Mouse (Mus musculus): ENCODE results near the gene Iqsec1. TPM values are rescaled to one million over a fixed set of nuclear protein-coding genes. Genes with fewer than 3 reads are reported as not detected.

Gene Iqsec1
- 41.7 and 52.6 TPM in 2 replicates for polyA plus RNA-seq (2011; ENCODE audit: insufficient read depth, insufficient read length, low read depth, missing spikeins)

DNA sequence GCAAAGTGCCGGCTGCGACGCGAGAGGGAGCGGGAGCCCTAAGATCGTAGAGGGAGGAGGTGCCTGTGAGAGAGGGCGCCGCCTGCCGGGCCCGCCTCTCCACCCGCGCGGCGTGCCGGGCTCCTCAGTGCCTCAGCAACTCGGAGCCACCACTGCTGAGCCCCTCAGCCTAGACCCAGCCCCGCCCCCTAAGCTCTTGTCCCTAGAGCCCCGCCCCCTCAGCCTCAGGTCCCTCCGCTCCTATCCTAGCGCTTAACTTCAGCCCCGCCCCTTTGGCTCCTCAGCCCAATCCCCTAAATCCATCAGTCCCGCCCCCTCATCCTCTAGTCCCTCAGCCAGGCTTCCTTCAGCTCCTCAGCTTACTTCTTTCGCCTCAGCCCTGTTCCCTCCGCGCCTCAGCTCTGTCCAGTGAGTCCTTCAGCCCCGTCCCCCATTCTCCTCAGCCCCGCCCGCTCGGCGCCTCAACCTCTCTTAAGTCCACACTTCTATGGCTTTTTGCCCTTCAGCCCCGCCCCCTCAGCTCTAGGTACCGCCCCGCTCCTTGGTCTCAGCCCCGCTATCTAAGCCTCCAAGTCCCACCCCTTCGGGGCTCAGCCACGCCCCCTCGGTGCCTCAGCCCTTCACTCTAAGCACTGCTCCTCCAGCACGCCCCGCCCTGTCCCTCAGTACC, at the start of gene Iqsec1:
Gene Iqsec1, minus strand, starts transcription at position 38 of the 670 bp plus-strand sequence.
- Histone ChIP-seq H3K9me3 (replicated peaks; ENCODE audit: control insufficient read depth, insufficient read depth, low read length, poor library complexity, severe bottlenecking) (peaks cover 5% of the 10 kb centered on the region; the same call in 1 of the 2 replicates), H3K4me3 (ENCODE audit: low read depth, low read length) (peak within 1 kb of the TSS; percentile 83), H3K4me1 (ENCODE audit: control insufficient read depth, insufficient read depth, low read length) (peaks cover 2% of the 10 kb centered on the region), H3K27me3 (ENCODE audit: control insufficient read depth, insufficient read depth, low read length, poor library complexity, severe bottlenecking) (no peaks in the 10 kb centered on the region), H3K36me3 (ENCODE audit: control insufficient read depth, insufficient read depth, low read length, poor library complexity, severe bottlenecking) (no peaks in the 10 kb centered on the region), H3K27ac (ENCODE audit: insufficient read depth, low read length) (no peak within 1 kb of the TSS), H3K9ac (ENCODE audit: low read depth, poor library complexity, severe bottlenecking) (peak within 1 kb of the TSS; percentile 87)
- TF ChIP-seq CTCF (IDR thresholded peaks at IDR 0.05; ENCODE audit: low read depth, low read length) (peak; percentile 32), EP300 (IDR thresholded peaks at IDR 0.05; ENCODE audit: insufficient read depth, low read depth, low read length) (no peak), POLR2A (IDR thresholded peaks at IDR 0.05; ENCODE audit: insufficient read depth, low read length) (peak; percentile 12)

DNA sequence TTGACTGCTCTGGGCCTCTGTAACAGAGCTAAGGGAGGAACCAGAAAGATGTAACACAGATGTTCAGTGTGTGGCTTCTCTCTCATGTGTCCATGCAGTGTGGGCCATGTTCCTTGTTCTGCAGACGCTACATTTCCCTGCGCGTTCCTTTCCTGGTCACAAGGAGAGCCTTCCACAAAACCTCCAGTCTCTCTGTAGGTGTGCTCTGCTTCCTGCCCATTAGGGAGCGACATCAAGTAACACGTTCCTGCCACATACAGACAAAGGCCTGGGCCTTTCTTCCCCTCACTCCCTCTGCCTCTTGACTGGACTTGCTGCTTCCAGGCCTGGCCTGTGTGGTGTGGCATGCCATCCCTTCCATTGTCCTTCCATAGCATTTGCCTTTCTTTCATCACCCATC, 39.8 kb upstream of the Iqsec1 start:
- no peak for TF ChIP-seq POLR2A (IDR thresholded peaks at IDR 0.05; ENCODE audit: insufficient read depth, low read length)
- TF ChIP-seq EP300 (IDR thresholded peaks at IDR 0.05; ENCODE audit: insufficient read depth, low read depth, low read length) = no peak
- TF ChIP-seq CTCF (IDR thresholded peaks at IDR 0.05; ENCODE audit: low read depth, low read length) = no peak
- no peaks in the 10 kb centered on the region for H3K27me3 ChIP-seq (ENCODE audit: control insufficient read depth, insufficient read depth, low read length, poor library complexity, severe bottlenecking)
- H3K9ac ChIP-seq (ENCODE audit: low read depth, poor library complexity, severe bottlenecking) = no peak overlapping the region
- no peaks in the 10 kb centered on the region for H3K4me1 ChIP-seq (ENCODE audit: control insufficient read depth, insufficient read depth, low read length)
- no peaks in the 10 kb centered on the region for H3K9me3 ChIP-seq (replicated peaks; ENCODE audit: control insufficient read depth, insufficient read depth, low read length, poor library complexity, severe bottlenecking)
- H3K27ac ChIP-seq (ENCODE audit: insufficient read depth, low read length) = no peak overlapping the region
- 0 out of 2 replicates have a peak, but pooled peaks cover 3% of the 10 kb centered on the region for H3K36me3 ChIP-seq (ENCODE audit: control insufficient read depth, insufficient read depth, low read length, poor library complexity, severe bottlenecking)
- H3K4me3 ChIP-seq (ENCODE audit: low read depth, low read length) = no peak overlapping the region

DNA sequence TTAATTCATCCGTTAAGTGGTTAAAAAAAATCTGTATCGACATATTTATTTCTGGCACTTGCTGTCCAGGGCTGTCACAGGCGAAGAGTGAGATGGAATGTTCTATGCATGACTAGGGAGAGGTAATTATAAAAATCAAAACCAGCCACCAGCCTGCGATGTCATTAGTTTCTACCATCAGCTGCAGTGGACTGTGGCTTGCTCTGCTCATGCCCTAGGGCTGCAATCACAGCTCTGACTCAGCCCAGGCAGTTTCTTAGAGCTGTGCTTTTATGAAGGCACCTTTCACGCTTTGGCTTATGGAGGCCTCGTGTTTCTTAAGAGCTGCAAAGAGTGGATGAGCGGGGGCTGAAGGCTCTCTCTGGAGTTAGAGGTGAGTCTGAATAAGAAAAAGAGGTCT, 32.3 kb upstream of the Iqsec1 start:
- Histone ChIP-seq H3K27me3 (ENCODE audit: control insufficient read depth, insufficient read depth, low read length, poor library complexity, severe bottlenecking) (no peaks in the 10 kb centered on the region), H3K36me3 (ENCODE audit: control insufficient read depth, insufficient read depth, low read length, poor library complexity, severe bottlenecking) (no peaks in the 10 kb centered on the region; the same call in 1 of the 2 replicates), H3K4me1 (ENCODE audit: control insufficient read depth, insufficient read depth, low read length) (no peaks in the 10 kb centered on the region), H3K9me3 (replicated peaks; ENCODE audit: control insufficient read depth, insufficient read depth, low read length, poor library complexity, severe bottlenecking) (no peaks in the 10 kb centered on the region), H3K4me3 (ENCODE audit: low read depth, low read length) (no peak overlapping the region), H3K27ac (ENCODE audit: insufficient read depth, low read length) (no peak overlapping the region), H3K9ac (ENCODE audit: low read depth, poor library complexity, severe bottlenecking) (no peak overlapping the region)
- TF ChIP-seq CTCF (IDR thresholded peaks at IDR 0.05; ENCODE audit: low read depth, low read length) (no peak), POLR2A (IDR thresholded peaks at IDR 0.05; ENCODE audit: insufficient read depth, low read length) (no peak), EP300 (IDR thresholded peaks at IDR 0.05; ENCODE audit: insufficient read depth, low read depth, low read length) (no peak)

DNA sequence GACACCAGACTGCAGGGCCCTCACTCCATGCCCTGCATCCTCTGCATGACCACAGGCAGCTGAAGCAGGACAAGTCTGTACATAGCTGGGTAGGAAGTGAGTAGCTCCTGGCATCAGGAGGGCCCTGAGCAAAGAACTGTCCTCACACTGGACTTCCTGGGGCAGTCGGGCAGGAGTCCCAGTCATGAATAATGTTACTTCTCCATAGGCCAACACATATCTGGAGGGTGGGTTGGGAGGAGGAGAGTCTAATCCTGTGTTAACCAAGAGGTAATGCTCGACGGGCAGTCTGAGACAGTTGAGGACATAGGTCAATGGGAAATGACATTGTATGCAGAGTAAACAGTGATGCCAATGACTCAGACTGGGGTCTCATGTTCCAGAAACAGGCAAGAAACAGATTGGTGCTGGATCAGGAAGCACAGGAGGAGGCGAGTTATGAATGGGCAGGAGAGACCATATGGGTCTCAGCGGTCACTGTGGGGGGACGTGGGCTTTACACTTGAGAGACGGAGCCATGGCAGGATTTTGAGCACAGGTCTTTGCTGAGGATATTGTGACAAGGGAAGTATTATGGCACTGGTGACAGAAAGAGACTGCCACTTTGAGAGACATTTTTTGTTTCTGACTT, 28.2 kb upstream of the Iqsec1 start:
- Histone ChIP-seq H3K9me3 (replicated peaks; ENCODE audit: control insufficient read depth, insufficient read depth, low read length, poor library complexity, severe bottlenecking) (no peaks in the 10 kb centered on the region), H3K27ac (ENCODE audit: insufficient read depth, low read length) (no peak overlapping the region), H3K4me3 (ENCODE audit: low read depth, low read length) (no peak overlapping the region), H3K27me3 (ENCODE audit: control insufficient read depth, insufficient read depth, low read length, poor library complexity, severe bottlenecking) (no peaks in the 10 kb centered on the region), H3K9ac (ENCODE audit: low read depth, poor library complexity, severe bottlenecking) (no peak overlapping the region), H3K4me1 (ENCODE audit: control insufficient read depth, insufficient read depth, low read length) (no peaks in the 10 kb centered on the region), H3K36me3 (ENCODE audit: control insufficient read depth, insufficient read depth, low read length, poor library complexity, severe bottlenecking) (no peaks in the 10 kb centered on the region; the same call in 1 of the 2 replicates)
- TF ChIP-seq CTCF (IDR thresholded peaks at IDR 0.05; ENCODE audit: low read depth, low read length) (no peak), POLR2A (IDR thresholded peaks at IDR 0.05; ENCODE audit: insufficient read depth, low read length) (no peak), EP300 (IDR thresholded peaks at IDR 0.05; ENCODE audit: insufficient read depth, low read depth, low read length) (no peak)

DNA sequence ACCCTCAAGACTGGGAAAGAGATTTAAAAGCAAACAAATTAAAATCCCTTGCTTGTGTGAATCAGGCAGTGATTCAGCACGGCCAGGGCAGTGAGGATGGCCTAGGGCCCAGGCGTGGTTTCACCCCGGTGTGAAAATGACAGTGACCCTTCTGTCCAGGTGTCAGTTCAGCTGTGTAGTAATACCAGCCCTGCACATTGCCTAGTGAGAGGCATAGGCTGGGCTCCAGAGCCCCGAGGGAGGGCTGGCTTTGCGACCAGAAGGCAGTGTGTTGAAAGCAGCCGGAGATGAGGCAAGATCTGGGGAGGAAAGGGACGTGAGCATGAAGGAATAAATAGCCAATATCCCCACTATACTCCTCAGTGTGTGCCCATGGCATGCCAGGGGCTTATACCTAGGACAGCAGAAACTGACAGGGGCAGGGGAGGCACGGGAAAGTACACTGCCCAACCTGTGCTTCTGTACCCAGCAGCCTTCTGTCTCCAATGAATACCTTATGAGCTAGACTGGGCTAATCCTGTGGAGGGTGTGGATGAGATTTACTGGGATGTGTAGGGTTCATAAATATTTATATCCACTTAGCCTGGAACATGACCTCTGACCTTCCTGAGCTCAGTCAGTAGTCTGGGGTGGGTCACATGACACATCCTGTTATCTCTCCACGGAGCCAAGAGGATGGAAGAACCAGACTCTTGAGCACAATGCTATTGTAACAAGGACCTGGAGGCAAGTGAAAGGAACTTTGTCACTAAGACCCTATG, 25.9 kb upstream of the Iqsec1 start:
- TF ChIP-seq CTCF (IDR thresholded peaks at IDR 0.05; ENCODE audit: low read depth, low read length) = no peak
- Histone ChIP-seq H3K4me1 (ENCODE audit: control insufficient read depth, insufficient read depth, low read length) (no peaks in the 10 kb centered on the region), H3K9me3 (replicated peaks; ENCODE audit: control insufficient read depth, insufficient read depth, low read length, poor library complexity, severe bottlenecking) (no peaks in the 10 kb centered on the region), H3K36me3 (ENCODE audit: control insufficient read depth, insufficient read depth, low read length, poor library complexity, severe bottlenecking) (no peaks in the 10 kb centered on the region), H3K27me3 (ENCODE audit: control insufficient read depth, insufficient read depth, low read length, poor library complexity, severe bottlenecking) (no peaks in the 10 kb centered on the region), H3K4me3 (ENCODE audit: low read depth, low read length) (no peak overlapping the region), H3K27ac (ENCODE audit: insufficient read depth, low read length) (no peak overlapping the region), H3K9ac (ENCODE audit: low read depth, poor library complexity, severe bottlenecking) (no peak overlapping the region)
